Mouse (Mus musculus) stomach, postnatal 0 days (tissue): ENCODE results near the gene Grhl3.

Experiments used
- CTCF ChIP-seq: IDR thresholded peaks from 2 replicates; pipeline ENCODE4 v1.5.1; 2016; ENCODE audit warnings: antibody characterized with exemption, low read depth, mild to moderate bottlenecking, moderate library complexity
- EP300 ChIP-seq: optimal IDR thresholded peaks from 2 replicates; pipeline ENCODE3; 2016; ENCODE audit warnings: antibody characterized with exemption

DNA sequence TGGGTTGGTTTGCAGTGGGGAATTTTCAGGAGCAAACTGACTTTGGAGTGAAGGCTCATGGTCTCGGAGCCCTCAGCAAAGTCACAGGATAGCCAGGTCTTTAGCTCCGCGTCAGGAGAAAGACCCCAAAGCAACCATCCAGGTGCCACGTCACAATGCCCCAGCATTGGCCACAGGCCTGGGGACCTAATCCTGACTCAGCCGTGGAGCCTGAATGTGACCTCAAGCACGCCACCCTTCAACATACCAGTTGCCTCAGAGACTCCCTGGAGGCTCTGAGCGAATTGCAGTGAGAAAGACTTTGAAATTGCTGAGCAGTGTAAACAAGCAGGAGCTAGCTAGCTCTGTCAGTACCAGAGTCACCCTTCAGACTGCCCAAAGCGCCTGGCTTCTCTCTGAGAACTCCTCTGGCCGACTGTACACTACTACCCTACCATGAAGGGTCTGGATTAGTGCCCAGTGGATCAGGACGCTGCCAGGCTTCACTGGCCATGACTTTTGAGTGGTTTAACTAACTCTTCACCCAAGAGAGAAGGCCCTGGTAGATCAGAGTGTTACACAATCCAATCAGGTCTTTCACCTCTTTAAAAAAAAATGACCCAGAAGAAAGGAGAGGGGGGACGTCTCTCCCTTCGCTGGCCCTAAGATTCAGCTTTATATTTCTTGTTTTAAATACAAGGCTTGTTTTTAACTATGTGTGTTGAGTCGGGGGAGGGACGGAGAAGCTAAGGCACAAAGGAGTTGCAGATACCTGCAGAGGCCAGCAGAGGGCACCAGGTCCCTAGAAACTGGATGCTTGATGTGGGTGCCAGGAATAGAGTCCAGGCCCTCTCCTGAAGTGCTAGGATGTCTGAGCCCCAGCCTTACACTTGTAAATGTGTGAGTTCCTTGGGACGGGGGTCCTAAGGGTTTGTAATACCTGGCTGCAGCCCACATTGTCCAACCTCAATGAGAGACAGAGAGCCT lies 56.8 kb downstream of the Grhl3 start:
- peak; percentile 90 for TF ChIP-seq CTCF
- no peak for TF ChIP-seq EP300
